Mouse (Mus musculus) cortical plate, adult 2 months (tissue): ENCODE measurements around the gene Cttnbp2. TPM values are rescaled to one million over a fixed set of nuclear protein-coding genes. Genes with fewer than 3 reads are reported as not detected.
A peak's percentile ranks its signal among the peaks of the same experiment; 100 is the strongest.

ENCODE experiments used
- H3K27ac ChIP-seq: fragments of 200-500 bp; 2 replicates; pipeline ENCODE4 v1.5.1; 2012; ENCODE audit warnings: low read length, control low read depth, inconsistent platforms; ENCODE audit not compliant: insufficient read depth
- H3K4me1 ChIP-seq: fragments of 200-500 bp; 2 replicates; pipeline ENCODE4 v1.6.1; 2011; ENCODE audit warnings: low read length; ENCODE audit not compliant: control insufficient read depth, insufficient read depth
- H3K4me3 ChIP-seq: fragments of 200-500 bp; 2 replicates; pipeline ENCODE4 v1.5.1; 2011; ENCODE audit warnings: mild to moderate bottlenecking, low read length, control low read depth; ENCODE audit not compliant: insufficient read depth
- CTCF ChIP-seq: fragments of 200-500 bp; IDR thresholded peaks from 2 replicates; pipeline ENCODE4 v1.5.1; 2011; ENCODE audit warnings: mild to moderate bottlenecking, control low read depth, low read length; ENCODE audit not compliant: insufficient read depth; ENCODE audit errors: extremely low read depth
- POLR2A ChIP-seq: fragments of 200-500 bp; IDR thresholded peaks from 2 replicates; pipeline ENCODE4 v1.6.1; 2011; ENCODE audit warnings: mild to moderate bottlenecking, low read length, control low read depth; ENCODE audit not compliant: insufficient read depth; ENCODE audit errors: extremely low read depth
- polyA plus RNA-seq: library from polyadenylated mRNA; depleted of rRNA; stranded (reverse); fragments of >200 nt; gene quantifications from 2 replicates; pipeline ENCODE4 v1.2.3, GENCODE M21; 2012

Gene Cttnbp2
- polyA plus RNA-seq, 1 experiment = 79.0 TPM

DNA sequence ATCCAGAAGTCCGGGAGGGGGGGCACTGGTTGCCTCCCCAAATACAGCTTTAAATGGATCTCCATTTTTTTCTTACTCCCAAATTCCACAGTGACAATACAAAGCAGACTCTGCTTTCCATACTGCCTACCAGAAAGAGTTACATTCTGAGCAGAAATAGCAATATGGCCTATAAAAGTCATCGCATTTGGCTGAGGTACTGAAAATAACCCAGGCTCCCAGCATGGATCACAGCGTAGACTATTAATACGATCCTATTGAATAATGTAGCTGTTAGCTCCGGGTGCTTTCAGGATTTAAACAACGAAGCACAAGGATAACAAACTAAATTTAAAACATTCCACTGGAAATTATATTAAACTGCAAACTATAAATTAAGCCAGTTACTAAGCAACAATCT, 2.8 kb downstream of the Cttnbp2 start:
- peak overlapping the region; percentile 60; the same call in 1 of the 2 replicates for H3K27ac ChIP-seq
- H3K4me3 ChIP-seq = peak overlapping the region; percentile 43
- H3K4me1 ChIP-seq = peaks cover 11% of the 10 kb centered on the region
- 0 out of 2 replicates have a peak, but pooled peaks have one; percentile 11 for TF ChIP-seq POLR2A
- TF ChIP-seq CTCF = no peak

DNA sequence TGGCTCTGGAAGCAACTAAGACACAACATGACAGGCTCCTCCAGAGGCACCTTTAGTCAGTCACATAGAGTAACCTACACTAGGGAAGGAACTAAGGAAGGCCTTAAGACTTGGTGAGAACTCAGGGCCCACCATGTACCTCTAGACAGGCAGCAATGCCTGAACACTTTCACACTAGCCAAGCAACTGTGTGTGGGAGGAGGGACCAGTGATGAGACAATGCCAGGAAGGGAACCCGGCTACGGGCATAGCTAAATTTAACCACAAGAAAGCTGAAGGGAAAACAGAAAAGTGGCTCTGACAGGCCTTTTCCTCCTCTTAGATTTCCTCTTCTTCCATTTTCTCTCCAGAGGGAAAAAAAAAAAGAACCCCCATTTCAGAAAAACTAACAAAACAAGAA, 6.6 kb downstream of the Cttnbp2 start:
- Histone ChIP-seq H3K4me3 (no peak overlapping the region), H3K4me1 (peaks cover 13% of the 10 kb centered on the region), H3K27ac (no peak overlapping the region)
- TF ChIP-seq POLR2A = no peak
- no peak for TF ChIP-seq CTCF

DNA sequence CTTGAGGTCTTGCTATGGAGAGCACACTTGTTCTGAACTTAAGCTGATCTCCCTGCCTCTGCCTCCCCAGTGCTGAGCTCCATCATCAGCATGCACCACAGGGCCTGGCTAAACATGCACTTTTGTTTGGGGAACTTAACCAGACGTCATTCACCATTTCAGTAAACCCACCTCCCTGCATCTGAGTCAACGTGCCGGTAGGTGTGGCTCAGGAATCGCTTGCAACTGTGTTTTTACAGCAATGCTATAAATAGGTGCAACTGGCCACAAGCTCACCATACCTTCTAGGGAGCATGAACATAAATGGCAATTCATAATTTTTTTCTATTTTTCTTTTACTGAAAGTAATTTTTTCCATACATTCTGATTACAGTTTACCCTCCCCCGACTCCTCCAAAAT, 14.8 kb downstream of the Cttnbp2 start:
- Histone ChIP-seq H3K4me1 (peaks cover 5% of the 10 kb centered on the region), H3K4me3 (no peak overlapping the region), H3K27ac (no peak overlapping the region)
- no peak for TF ChIP-seq CTCF
- TF ChIP-seq POLR2A = no peak

DNA sequence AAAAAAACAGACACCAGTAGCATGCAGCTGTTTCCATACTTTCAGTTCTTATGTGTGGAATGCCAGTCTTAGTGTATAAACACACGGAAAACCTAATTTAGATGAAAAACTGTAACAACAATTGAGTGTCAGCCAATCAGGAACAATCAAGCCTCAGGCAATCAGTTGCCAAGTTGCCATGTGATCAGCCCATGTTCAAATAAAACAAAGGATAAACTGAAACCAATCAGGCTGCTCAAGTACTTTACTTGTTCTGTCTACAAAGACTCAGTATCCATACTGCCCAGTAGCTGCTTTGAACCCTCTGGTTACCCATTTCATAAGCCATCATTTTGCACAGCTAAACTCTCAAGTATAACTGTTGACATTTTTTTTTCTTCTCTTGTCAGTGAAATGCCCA, 21.7 kb downstream of the Cttnbp2 start:
- H3K4me1 ChIP-seq = peaks cover 3% of the 10 kb centered on the region
- TF ChIP-seq POLR2A (no peak), CTCF (no peak)
- H3K4me3 ChIP-seq = no peak overlapping the region
- no peak overlapping the region for H3K27ac ChIP-seq

- H3K4me3 ChIP-seq = no peak overlapping the region
- H3K4me1 ChIP-seq = peaks cover 3% of the 10 kb centered on the region
- TF ChIP-seq POLR2A (no peak), CTCF (no peak)
- no peak overlapping the region for H3K27ac ChIP-seq
These were observed 22.3 kb downstream of the Cttnbp2 start for GRCm38 (mm10) chr6:18492248-18492901.

- peaks cover 1% of the 10 kb centered on the region; the same call in 1 of the 2 replicates for H3K4me1 ChIP-seq
- no peak overlapping the region for H3K27ac ChIP-seq
- no peak overlapping the region for H3K4me3 ChIP-seq
- TF ChIP-seq POLR2A (no peak), CTCF (no peak)
These were observed 29.6 kb downstream of the Cttnbp2 start for GRCm38 (mm10) chr6:18485087-18485486.

GRCm38 (mm10) chr6:18484061-18484460, 30.6 kb downstream of the Cttnbp2 start:
- Histone ChIP-seq H3K4me3 (no peak overlapping the region), H3K4me1 (peaks cover 1% of the 10 kb centered on the region; the same call in 1 of the 2 replicates), H3K27ac (no peak overlapping the region)
- TF ChIP-seq CTCF = no peak
- no peak for TF ChIP-seq POLR2A

DNA sequence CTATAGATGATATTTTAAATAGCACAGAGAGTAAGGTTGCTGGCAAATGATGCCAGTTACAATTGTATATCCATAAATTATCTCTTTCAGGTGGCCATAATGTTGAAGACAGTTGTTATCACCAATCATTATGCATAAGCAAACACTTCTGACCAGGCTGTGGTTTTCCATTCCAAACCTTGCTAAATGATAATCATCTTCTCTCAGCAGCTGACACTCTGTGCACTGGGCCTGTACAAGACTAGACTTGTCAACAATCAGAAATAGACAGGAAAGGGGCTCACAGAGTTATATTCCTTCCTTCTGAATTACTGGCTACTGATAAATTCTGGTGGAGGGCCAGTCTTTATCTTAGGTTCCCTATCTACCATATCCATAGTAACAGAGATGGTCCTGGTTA, 32.1 kb downstream of the Cttnbp2 start:
- H3K27ac ChIP-seq = no peak overlapping the region
- no peak for TF ChIP-seq POLR2A
- TF ChIP-seq CTCF = no peak
- H3K4me3 ChIP-seq = no peak overlapping the region
- H3K4me1 ChIP-seq = peaks cover 5% of the 10 kb centered on the region

DNA sequence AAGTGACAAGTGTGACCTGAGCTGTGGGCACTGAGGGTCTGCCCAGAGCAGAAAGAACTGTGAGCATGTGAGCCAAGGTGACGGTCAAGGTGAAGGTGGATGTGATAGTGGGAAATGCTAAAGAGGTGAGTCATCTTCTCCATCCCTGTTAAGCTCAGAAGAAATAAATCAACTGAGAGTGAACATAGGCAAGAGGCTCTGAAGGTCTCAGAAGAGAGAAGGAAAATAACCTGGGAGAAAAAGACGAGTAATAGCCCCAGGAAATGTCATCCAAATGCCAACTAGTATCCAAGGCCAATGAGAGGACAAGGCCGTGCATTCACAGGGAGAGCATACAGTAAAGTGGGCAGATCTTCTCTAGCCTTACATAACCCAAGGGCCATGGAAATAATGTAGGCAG, 32.9 kb downstream of the Cttnbp2 start:
- Histone ChIP-seq H3K4me1 (peaks cover 7% of the 10 kb centered on the region), H3K4me3 (no peak overlapping the region), H3K27ac (no peak overlapping the region)
- TF ChIP-seq POLR2A (no peak), CTCF (no peak)

GRCm38 (mm10) chr6:18477313-18477930, 37.2 kb downstream of the Cttnbp2 start:
- Histone ChIP-seq H3K4me1 (peaks cover 7% of the 10 kb centered on the region), H3K27ac (peak overlapping the region; percentile 81; the same call in 1 of the 2 replicates), H3K4me3 (no peak overlapping the region)
- TF ChIP-seq POLR2A = no peak
- TF ChIP-seq CTCF = no peak
